Comparison of ENCODE assay signal across 19 mouse cellular contexts in the genomic region with DNA sequence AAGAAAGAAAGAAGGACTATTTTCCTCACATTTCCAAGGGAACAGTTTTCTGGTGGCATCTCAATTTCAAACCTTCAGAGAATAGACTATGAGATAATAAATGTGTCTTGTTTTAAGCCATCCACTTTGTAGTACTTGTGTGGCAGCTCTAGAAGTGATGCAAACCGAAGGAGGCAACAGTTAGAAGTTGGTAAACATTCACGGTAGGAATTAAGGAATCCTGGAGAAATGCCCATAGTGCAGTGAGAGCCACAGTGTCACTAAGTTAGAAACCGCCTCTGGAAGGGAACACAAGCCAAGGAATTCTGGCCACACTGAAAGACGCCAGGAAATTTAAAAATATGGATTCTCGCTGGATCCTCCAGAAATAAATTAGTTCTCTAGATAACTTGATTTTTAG.
DNase-seq lines count a peak whose midpoint lies in the region; ATAC-seq and TF ChIP-seq lines count a peak whose summit lies in the region.
"Had no signal": no experiment of that assay in that cellular context is flagged by ENCODE, and none has a peak within 500 bp of the region (broad histone marks: within the 10 kb centered on the region; RNA-seq: fewer than 3 reads in every experiment).

No protein-coding gene starts in this region.

- H3K4me3 ChIP-seq in lung, embryonic 14.5 days (ENCODE audit: low read depth, low read length), result no peak overlapping the region
- H3K4me3 ChIP-seq in left cerebral cortex, adult 2 months, result no peak overlapping the region
- H3K4me3 ChIP-seq: forebrain, embryonic 15.5 days; heart, embryonic 13.5 days; hindbrain, embryonic 12.5 days had no signal

- intact Hi-C loops in left cerebral cortex, adult 2 months (cut with DNase I), result loop anchor here (5.0 to 10.0 kb wide), 3 partner anchors 55 to 243 kb away; no protein-coding TSS in a partner anchor

- no peaks in the 10 kb centered on the region for H3K9me3 ChIP-seq in lung, embryonic 14.5 days (ENCODE audit: low read depth, low read length)
- H3K9me3 ChIP-seq: forebrain, embryonic 15.5 days; hindbrain, embryonic 12.5 days had no signal

- no peak overlapping the region for H3K9ac ChIP-seq in lung, embryonic 14.5 days
- H3K9ac ChIP-seq: forebrain, embryonic 15.5 days; heart, embryonic 13.5 days; hindbrain, embryonic 12.5 days had no signal

- peak; percentile 14 to 73 for DNase-seq in frontal cortex, adult 2 months (ENCODE audit: extremely low spot score in 1 of 2, low spot score in 1 of 2)
- no peak for DNase-seq in frontal cortex, postnatal 14 days (ENCODE audit: low spot score in 2 of 2)
- DNase-seq in lung, embryonic 14.5 days, result peak; percentile 51
- DNase-seq in lung, postnatal 25 days (ENCODE audit: low spot score), result no peak
- no peak for DNase-seq in left cerebral cortex, adult 2 months (ENCODE audit: extremely low spot score in 1 of 2, low spot score in 2 of 2)
- DNase-seq in layer of hippocampus, adult 9-10 months (ENCODE audit: low spot score), result no peak
- DNase-seq: adrenal gland, postnatal 14 days; cerebellum, adult 18-20 months; cerebellum, postnatal 10 days; gastrocnemius, postnatal 36 days; heart, adult 11 months; heart, postnatal 36 days had no signal

- WGBS in lung, embryonic 14.5 days, result 64% methylated on average over 5 of the region's 5 CpGs

- H3K27ac ChIP-seq in lung, embryonic 14.5 days (ENCODE audit: low read depth), result no peak overlapping the region
- peak overlapping the region; percentile 20; the same call in 1 of the 2 replicates for H3K27ac ChIP-seq in left cerebral cortex, adult 2 months
- H3K27ac ChIP-seq: forebrain, embryonic 15.5 days; heart, embryonic 13.5 days; hindbrain, embryonic 12.5 days had no signal

- no peaks in the 10 kb centered on the region for H3K4me1 ChIP-seq in lung, embryonic 14.5 days (ENCODE audit: insufficient read depth)
- H3K4me1 ChIP-seq: forebrain, embryonic 15.5 days; heart, embryonic 13.5 days; hindbrain, embryonic 12.5 days had no signal

- H3K36me3 ChIP-seq in lung, embryonic 14.5 days (ENCODE audit: insufficient read depth), result no peaks in the 10 kb centered on the region
- H3K36me3 ChIP-seq: forebrain, embryonic 15.5 days; heart, embryonic 13.5 days; hindbrain, embryonic 12.5 days had no signal

- ATAC-seq in lung, embryonic 14.5 days (ENCODE audit: insufficient read depth), result no peak
- ATAC-seq: activated CD4-positive, CD25-positive, alpha-beta regulatory T cell, adult 4 months; forebrain, embryonic 15.5 days; hindbrain, embryonic 16.5 days; Patski had no signal

- TF ChIP-seq CTCF in lung, embryonic 14.5 days (IDR thresholded peaks at IDR 0.05; ENCODE audit: low read depth), result no peak
- TF ChIP-seq CTCF in left cerebral cortex, adult 2 months (IDR thresholded peaks at IDR 0.05), result no peak

- H3K4me2 ChIP-seq in lung, embryonic 14.5 days, result no peak overlapping the region
- H3K4me2 ChIP-seq: forebrain, embryonic 15.5 days; heart, embryonic 13.5 days; hindbrain, embryonic 12.5 days had no signal

- no peaks in the 10 kb centered on the region for H3K27me3 ChIP-seq in lung, embryonic 14.5 days (ENCODE audit: insufficient read depth, low read length)
- H3K27me3 ChIP-seq: CH12.LX; forebrain, embryonic 15.5 days; heart, embryonic 13.5 days; hindbrain, embryonic 12.5 days had no signal

Comparison
In these comparisons a context has a peak if more than half of its experiments do, and no peak if none do; other contexts are left out.
1. DNase-seq: peak in frontal cortex, adult 2 months (2 of 2) and lung, embryonic 14.5 days (single experiment); none in frontal cortex, postnatal 14 days (0 of 2), lung, postnatal 25 days (single experiment), left cerebral cortex, adult 2 months (0 of 2) and layer of hippocampus, adult 9-10 months (single experiment).